Mouse (Mus musculus) liver, embryonic 11.5 days (tissue): ENCODE measurements around the gene Chic1. TPM values are rescaled to one million over a fixed set of nuclear protein-coding genes. Genes with fewer than 3 reads are reported as not detected.

Source experiments
- ATAC-seq: fragments of 200-750 bp; cut with Nextera tagmentation; replicated peaks from 2 replicates; pipeline ENCODE4 v1.8.0; 2017; ENCODE audit warnings: moderate number of reproducible peaks, mild to moderate bottlenecking, moderate TSS enrichment, moderate library complexity; ENCODE audit not compliant: low FRiP score
- DNase-seq: peaks from one replicate; pipeline ENCODE4 v3.0.0-alpha.2; 2017; ENCODE audit warnings: low spot score
- H3K27ac ChIP-seq: fragments of 300-500 bp; sonication (generic); 2 replicates; pipeline ENCODE4 v1.5.1; 2014; ENCODE audit warnings: mild to moderate bottlenecking, low read depth, low read length, control low read depth
- H3K27me3 ChIP-seq: fragments of 300-500 bp; sonication (generic); replicated peaks from 2 replicates; pipeline ENCODE4 v1.6.1; 2014; ENCODE audit warnings: low read length, mixed read lengths; ENCODE audit not compliant: control insufficient read depth, insufficient read depth
- H3K36me3 ChIP-seq: fragments of 300-500 bp; sonication (generic); 2 replicates; pipeline ENCODE4 v1.6.1; 2014; ENCODE audit warnings: mild to moderate bottlenecking, low read length, moderate library complexity, mixed read lengths; ENCODE audit not compliant: control insufficient read depth, insufficient read depth
- H3K4me1 ChIP-seq: fragments of 300-500 bp; sonication (generic); replicated peaks from 2 replicates; pipeline ENCODE4 v1.6.1; 2014; ENCODE audit warnings: low read length, mixed read lengths; ENCODE audit not compliant: control insufficient read depth, insufficient read depth
- H3K4me2 ChIP-seq: fragments of 300-500 bp; sonication (generic); 2 replicates; pipeline ENCODE4 v1.6.1; 2014; ENCODE audit warnings: mild to moderate bottlenecking, control low read depth, moderate library complexity
- H3K4me3 ChIP-seq: fragments of 300-500 bp; sonication (generic); 2 replicates; pipeline ENCODE4 v1.5.1; 2014; ENCODE audit warnings: low read depth, low read length, control low read depth
- H3K9ac ChIP-seq: fragments of 300-500 bp; sonication (generic); 2 replicates; pipeline ENCODE4 v1.6.1; 2014; ENCODE audit warnings: low read depth, low read length, control low read depth
- H3K9me3 ChIP-seq: fragments of 300-500 bp; sonication (generic); 2 replicates; pipeline ENCODE4 v1.6.1; 2016; ENCODE audit warnings: low read length, inconsistent platforms, mixed read lengths; ENCODE audit not compliant: control insufficient read depth
- WGBS: fragments of 180-500 bp; shearing (Covaris S2); extraction: QIAGEN DNeasy Blood & Tissue Kit; methylation state at CpG from one replicate; pipeline ENCODE4 v1.1.7; 2014; 5-methylcytosine and 5-hydroxymethylcytosine counted together
- polyA plus RNA-seq: library from polyadenylated mRNA; unstranded; fragments of >200 nt; fragmentation: Nextera tagmentation; extraction: Ambion mirVana; gene quantifications from 2 replicates; pipeline ENCODE4 v1.2.1, GENCODE M21; 2014

Gene Chic1
- 1.3 and 1.6 TPM in 2 replicates for polyA plus RNA-seq

GRCm38 (mm10) chrX:103356287-103356686 is at the start of gene Chic1:
Chic1 (plus strand) TSS chrX:103356476.
- peak within 1 kb of the TSS; percentile 69 for H3K4me2 ChIP-seq
- H3K9ac ChIP-seq, result peak within 1 kb of the TSS; percentile 25; the same call in 1 of the 2 replicates
- H3K4me3 ChIP-seq, result peak within 1 kb of the TSS; percentile 57
- H3K4me1 ChIP-seq, result no peaks in the 10 kb centered on the region
- H3K36me3 ChIP-seq, result no peaks in the 10 kb centered on the region
- H3K9me3 ChIP-seq, result no peaks in the 10 kb centered on the region
- ATAC-seq (no peak; the same call in 1 of the 2 replicates), DNase-seq (peak; percentile 58)
- H3K27me3 ChIP-seq, result peaks cover 37% of the 10 kb centered on the region
- WGBS, result 8% methylated on average over 34 of the region's 34 CpGs
- H3K27ac ChIP-seq, result no peak within 1 kb of the TSS

GRCm38 (mm10) chrX:103308262-103308661 is 48.0 kb upstream of the Chic1 start:
- Histone ChIP-seq H3K9me3 (no peaks in the 10 kb centered on the region), H3K27ac (no peak overlapping the region), H3K4me1 (no peaks in the 10 kb centered on the region), H3K4me2 (no peak overlapping the region), H3K36me3 (no peaks in the 10 kb centered on the region), H3K9ac (no peak overlapping the region), H3K27me3 (peaks cover 13% of the 10 kb centered on the region), H3K4me3 (no peak overlapping the region)
- 73% methylated on average over 1 of the region's 1 CpGs for WGBS
- DNase-seq, result no peak
- ATAC-seq, result no peak

- DNase-seq (no peak), ATAC-seq (no peak)
- H3K36me3 ChIP-seq, result no peaks in the 10 kb centered on the region
- H3K4me3 ChIP-seq, result no peak overlapping the region
- no peak overlapping the region for H3K4me2 ChIP-seq
- no peaks in the 10 kb centered on the region for H3K9me3 ChIP-seq
- H3K27ac ChIP-seq, result no peak overlapping the region
- peaks cover 13% of the 10 kb centered on the region for H3K27me3 ChIP-seq
- H3K4me1 ChIP-seq, result no peaks in the 10 kb centered on the region
- WGBS, result 88% methylated on average over 3 of the region's 3 CpGs
- no peak overlapping the region for H3K9ac ChIP-seq
Observed at GRCm38 (mm10) chrX:103311723-103312122, 44.6 kb upstream of the Chic1 start.

GRCm38 (mm10) chrX:103314146-103314545 is 42.1 kb upstream of the Chic1 start:
- Histone ChIP-seq H3K4me3 (no peak overlapping the region), H3K27me3 (peaks cover 29% of the 10 kb centered on the region), H3K4me2 (no peak overlapping the region), H3K27ac (no peak overlapping the region), H3K4me1 (no peaks in the 10 kb centered on the region), H3K9me3 (no peaks in the 10 kb centered on the region), H3K9ac (no peak overlapping the region), H3K36me3 (no peaks in the 10 kb centered on the region)
- DNase-seq, result no peak
- no peak for ATAC-seq
- 71% methylated on average over 6 of the region's 6 CpGs for WGBS

- 16% methylated on average over 13 of the region's 13 CpGs for WGBS
- Histone ChIP-seq H3K9me3 (no peaks in the 10 kb centered on the region), H3K27me3 (peaks cover 64% of the 10 kb centered on the region), H3K36me3 (no peaks in the 10 kb centered on the region), H3K4me2 (no peak within 1 kb of the TSS), H3K9ac (no peak within 1 kb of the TSS), H3K4me1 (no peaks in the 10 kb centered on the region), H3K4me3 (0 out of 2 replicates have a peak within 1 kb of the TSS, but pooled peaks have one; percentile 1), H3K27ac (no peak within 1 kb of the TSS)
- DNase-seq (no peak), ATAC-seq (no peak)
Observed at GRCm38 (mm10) chrX:103321146-103321545, 35.1 kb upstream of the Chic1 start, which contains the start of gene Cdx4. Cdx4 (plus strand) TSS chrX:103321398.

- no peaks in the 10 kb centered on the region for H3K4me1 ChIP-seq
- H3K27ac ChIP-seq, result no peak overlapping the region
- no peak for DNase-seq
- ATAC-seq, result no peak
- H3K4me2 ChIP-seq, result no peak overlapping the region
- H3K4me3 ChIP-seq, result no peak overlapping the region
- no peaks in the 10 kb centered on the region for H3K36me3 ChIP-seq
- no peak overlapping the region for H3K9ac ChIP-seq
- peaks cover 49% of the 10 kb centered on the region for H3K27me3 ChIP-seq
- no peaks in the 10 kb centered on the region for H3K9me3 ChIP-seq
- WGBS, result 59% methylated on average over 3 of the region's 3 CpGs
Observed at GRCm38 (mm10) chrX:103325900-103326299, 30.4 kb upstream of the Chic1 start.

- no peaks in the 10 kb centered on the region for H3K4me1 ChIP-seq
- whole genome bisulfite sequencing, result 57% methylated on average over 8 of the region's 8 CpGs
- H3K9me3 ChIP-seq, result no peaks in the 10 kb centered on the region
- DNase-seq, result no peak
- H3K27me3 ChIP-seq, result peaks cover 21% of the 10 kb centered on the region
- no peak overlapping the region for H3K9ac ChIP-seq
- H3K4me3 ChIP-seq, result no peak overlapping the region
- no peaks in the 10 kb centered on the region for H3K36me3 ChIP-seq
- ATAC-seq, result no peak
- no peak overlapping the region for H3K27ac ChIP-seq
- H3K4me2 ChIP-seq, result no peak overlapping the region
Observed at GRCm38 (mm10) chrX:103329386-103329785, 26.9 kb upstream of the Chic1 start.

- peaks cover 16% of the 10 kb centered on the region for H3K27me3 ChIP-seq
- WGBS, result 56% methylated on average over 5 of the region's 5 CpGs
- DNase-seq (no peak), ATAC-seq (no peak)
- no peak overlapping the region for H3K9ac ChIP-seq
- H3K9me3 ChIP-seq, result no peaks in the 10 kb centered on the region
- no peaks in the 10 kb centered on the region for H3K4me1 ChIP-seq
- no peak overlapping the region for H3K4me2 ChIP-seq
- no peaks in the 10 kb centered on the region for H3K36me3 ChIP-seq
- no peak overlapping the region for H3K27ac ChIP-seq
- H3K4me3 ChIP-seq, result no peak overlapping the region
Observed at GRCm38 (mm10) chrX:103331125-103331858, 25.0 kb upstream of the Chic1 start.
